Mouse (Mus musculus): ENCODE results near the gene Ostm1. TPM values are rescaled to one million over a fixed set of nuclear protein-coding genes. Genes with fewer than 3 reads are reported as not detected.

The Ostm1 gene
- polyA plus RNA-seq, 1 experiment from 2014 or later = 39.7 TPM

Other genes starting within 250 kb of the Ostm1 start
- 7.4 and 8.2 TPM in 2 replicates for gene Afg1l, start 105.3 kb upstream of the Ostm1 start, polyA plus RNA-seq (2015; fragmentation: Nextera tagmentation; extraction: Ambion mirVana)
- gene Snx3, start 81.8 kb upstream of the Ostm1 start, polyA plus RNA-seq (2015; fragmentation: Nextera tagmentation; extraction: Ambion mirVana) = 285 and 293 TPM in 2 replicates
- 5.3 and 6.5 TPM in 2 replicates for gene Nr2e1, start 190 bp upstream of the Ostm1 start, polyA plus RNA-seq (2015; fragmentation: Nextera tagmentation; extraction: Ambion mirVana)
- gene Sec63, start 177.7 kb downstream of the Ostm1 start, polyA plus RNA-seq (2015; fragmentation: Nextera tagmentation; extraction: Ambion mirVana) = 19.5 and 20.8 TPM in 2 replicates